Mouse (Mus musculus): Measurements from ENCODE around the gene Tsc22d1.

GRCm38 (mm10) chr14:76504121-76504737 is 89.5 kb downstream of the Tsc22d1 start:
- TF ChIP-seq EP300 (IDR thresholded peaks at IDR 0.05; ENCODE audit: low read depth) (peak; percentile 92), CTCF (IDR thresholded peaks at IDR 0.05; ENCODE audit: low read depth) (no peak; the same call in 1 of the 2 replicates)
